Mouse (Mus musculus) midbrain, embryonic 12.5 days (tissue): ENCODE results near the gene Nfu1. TPM values are rescaled to one million over a fixed set of nuclear protein-coding genes. Genes with fewer than 3 reads are reported as not detected.
"Not testable (repeated sequence)": the region's sequence is repeated elsewhere in the genome, so short reads cannot be mapped to it uniquely, and the experiment has no call there.

Experiments
- ATAC-seq: fragments of 200-750 bp; cut with Nextera tagmentation; 2 replicates; pipeline ENCODE4 v1.8.0; 2017; ENCODE audit warnings: low read depth, moderate TSS enrichment, moderate library complexity; ENCODE audit not compliant: low FRiP score
- H3K27ac ChIP-seq: fragments of 300-500 bp; sonication (generic); replicated peaks from 2 replicates; pipeline ENCODE4 v1.5.1; 2016; ENCODE audit warnings: mild to moderate bottlenecking
- H3K27me3 ChIP-seq: fragments of 300-500 bp; sonication (generic); 2 replicates; pipeline ENCODE4 v1.6.1; 2016; ENCODE audit warnings: mild to moderate bottlenecking
- H3K36me3 ChIP-seq: fragments of 300-500 bp; sonication (generic); 2 replicates; pipeline ENCODE4 v1.6.1; 2016
- H3K4me1 ChIP-seq: fragments of 300-500 bp; sonication (generic); 2 replicates; pipeline ENCODE4 v1.6.1; 2016
- H3K4me2 ChIP-seq: fragments of 300-500 bp; sonication (generic); replicated peaks from 2 replicates; pipeline ENCODE4 v1.6.1; 2016; ENCODE audit warnings: mild to moderate bottlenecking, moderate library complexity
- H3K4me3 ChIP-seq: fragments of 300-500 bp; sonication (generic); 2 replicates; pipeline ENCODE4 v1.5.1; 2016; ENCODE audit warnings: mild to moderate bottlenecking
- H3K9ac ChIP-seq: fragments of 300-500 bp; sonication (generic); replicated peaks from 2 replicates; pipeline ENCODE4 v1.6.1; 2016; ENCODE audit warnings: mild to moderate bottlenecking, moderate library complexity
- H3K9me3 ChIP-seq: fragments of 300-500 bp; sonication (generic); 2 replicates; pipeline ENCODE4 v1.6.1; 2016; ENCODE audit warnings: mild to moderate bottlenecking
- WGBS: fragments of 180-500 bp; shearing (Covaris S2); methylation state at CpG from one replicate; pipeline ENCODE4 v1.1.7; 2016; 5-methylcytosine and 5-hydroxymethylcytosine counted together
- polyA plus RNA-seq: library from polyadenylated mRNA; unstranded; fragments of >200 nt; fragmentation: Nextera tagmentation; extraction: Ambion mirVana; gene quantifications from 2 replicates; pipeline ENCODE4 v1.2.1, GENCODE M21; 2016

Gene Nfu1
- polyA plus RNA-seq, 1 experiment from 2014 or later, result 90.9 TPM

GRCm38 (mm10) chr6:87031310-87031709, 22.3 kb downstream of the Nfu1 start:
- not testable (repeated sequence) for H3K4me3 ChIP-seq, H3K9me3 ChIP-seq, H3K27ac ChIP-seq, H3K4me1 ChIP-seq, H3K9ac ChIP-seq, H3K27me3 ChIP-seq, H3K4me2 ChIP-seq, ATAC-seq
- 94% methylated on average over 7 of the region's 7 CpGs for WGBS
- peaks cover 14% of the 10 kb centered on the region for H3K36me3 ChIP-seq

DNA sequence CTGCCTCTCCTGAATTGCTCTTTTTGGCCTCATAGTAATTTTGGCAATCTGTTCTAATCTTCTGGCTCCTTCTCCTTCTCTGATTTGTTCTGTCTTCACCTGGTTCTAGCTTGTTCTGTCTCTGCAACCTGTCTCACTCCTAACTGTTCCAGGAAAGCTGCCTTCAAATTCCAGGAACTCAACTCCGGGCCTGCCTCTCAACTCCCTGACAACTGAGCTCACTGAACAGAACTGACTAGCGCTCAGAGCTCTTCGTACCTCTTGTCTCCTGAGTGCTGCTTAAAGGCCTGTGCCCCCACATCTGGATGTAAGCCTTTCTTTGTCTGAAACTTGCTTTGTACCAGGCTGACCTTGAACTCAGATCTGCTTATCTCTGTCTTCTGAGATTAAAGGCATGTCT, 23.4 kb downstream of the Nfu1 start:
- Histone ChIP-seq H3K27ac (no peak overlapping the region), H3K4me1 (no peaks in the 10 kb centered on the region), H3K4me3 (no peak overlapping the region), H3K27me3 (no peaks in the 10 kb centered on the region), H3K9ac (no peak overlapping the region), H3K36me3 (peaks cover 12% of the 10 kb centered on the region), H3K4me2 (no peak overlapping the region), H3K9me3 (peaks cover 5% of the 10 kb centered on the region; the same call in 1 of the 2 replicates)
- no peak for ATAC-seq
- WGBS, result 87% methylated on average over 3 of the region's 3 CpGs

DNA sequence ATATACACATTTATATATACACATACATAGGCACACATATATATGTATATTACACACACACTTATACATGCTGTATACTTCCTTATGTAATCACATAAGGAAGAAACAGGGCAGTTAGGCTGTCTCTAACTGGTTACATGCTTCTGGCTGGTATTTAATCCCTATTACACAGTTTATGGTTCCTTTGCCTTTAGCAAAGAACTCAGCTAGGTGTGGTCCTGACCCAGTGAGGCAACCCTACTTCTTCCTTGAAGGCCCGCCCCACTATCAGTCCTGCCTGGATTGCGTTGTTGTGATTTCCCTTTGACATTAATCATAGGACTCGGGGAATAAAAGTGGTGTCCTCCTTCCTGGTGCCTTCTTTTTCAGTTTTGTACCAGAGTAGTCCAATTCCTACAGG, 25.4 kb downstream of the Nfu1 start:
- no peak overlapping the region for H3K27ac ChIP-seq
- no peak overlapping the region for H3K9ac ChIP-seq
- H3K27me3 ChIP-seq, result no peaks in the 10 kb centered on the region
- peaks cover 5% of the 10 kb centered on the region for H3K36me3 ChIP-seq
- no peaks in the 10 kb centered on the region for H3K4me1 ChIP-seq
- no peak overlapping the region for H3K4me2 ChIP-seq
- ATAC-seq, result no peak
- 89% methylated on average over 3 of the region's 3 CpGs for WGBS
- H3K9me3 ChIP-seq, result peaks cover 5% of the 10 kb centered on the region; the same call in 1 of the 2 replicates
- no peak overlapping the region for H3K4me3 ChIP-seq

- H3K36me3 ChIP-seq, result no peaks in the 10 kb centered on the region
- WGBS, result 88% methylated on average over 10 of the region's 10 CpGs
- H3K4me3 ChIP-seq, result no peak overlapping the region
- ATAC-seq, result no peak
- H3K9ac ChIP-seq, result no peak overlapping the region
- peaks cover 5% of the 10 kb centered on the region; the same call in 1 of the 2 replicates for H3K9me3 ChIP-seq
- no peaks in the 10 kb centered on the region for H3K27me3 ChIP-seq
- H3K4me2 ChIP-seq, result no peak overlapping the region
- H3K4me1 ChIP-seq, result no peaks in the 10 kb centered on the region; the same call in 1 of the 2 replicates
- no peak overlapping the region for H3K27ac ChIP-seq
Observed at GRCm38 (mm10) chr6:87037826-87038620, 29.0 kb downstream of the Nfu1 start.

GRCm38 (mm10) chr6:87039161-87039560, 30.1 kb downstream of the Nfu1 start:
- H3K27ac ChIP-seq, result no peak overlapping the region
- no peak for ATAC-seq
- 92% methylated on average over 8 of the region's 8 CpGs for WGBS
- no peaks in the 10 kb centered on the region for H3K27me3 ChIP-seq
- H3K4me3 ChIP-seq, result no peak overlapping the region
- H3K9me3 ChIP-seq, result peaks cover 5% of the 10 kb centered on the region; the same call in 1 of the 2 replicates
- H3K36me3 ChIP-seq, result no peaks in the 10 kb centered on the region
- no peak overlapping the region for H3K4me2 ChIP-seq
- peaks cover 9% of the 10 kb centered on the region; the same call in 1 of the 2 replicates for H3K4me1 ChIP-seq
- no peak overlapping the region for H3K9ac ChIP-seq

GRCm38 (mm10) chr6:87040971-87041370, 31.9 kb downstream of the Nfu1 start:
- Histone ChIP-seq H3K36me3 (no peaks in the 10 kb centered on the region), H3K27ac (no peak overlapping the region), H3K4me1 (peaks cover 13% of the 10 kb centered on the region; the same call in 1 of the 2 replicates), H3K4me2 (no peak overlapping the region), H3K27me3 (no peaks in the 10 kb centered on the region), H3K4me3 (no peak overlapping the region), H3K9me3 (peaks cover 5% of the 10 kb centered on the region; the same call in 1 of the 2 replicates), H3K9ac (no peak overlapping the region)
- ATAC-seq, result no peak
- 88% methylated on average over 4 of the region's 4 CpGs for WGBS

DNA sequence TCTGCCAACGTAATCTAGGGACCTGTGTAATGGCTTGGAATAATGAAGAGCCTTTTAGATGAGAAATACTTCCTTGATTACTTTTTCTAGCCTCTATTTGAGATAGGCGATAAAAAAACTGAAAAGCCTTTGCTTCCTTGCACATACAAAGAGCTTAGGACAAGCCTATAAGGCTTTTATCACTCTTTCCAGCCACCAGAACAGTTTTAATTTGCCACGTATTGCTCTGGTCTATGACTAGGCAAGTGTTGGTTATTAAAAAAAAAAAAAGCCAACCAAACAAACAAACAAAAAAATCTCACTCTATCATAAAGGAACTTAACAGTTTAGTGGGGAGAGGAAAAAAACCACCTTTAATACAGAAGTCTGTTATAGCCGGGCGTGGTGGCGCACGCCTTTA, 32.4 kb downstream of the Nfu1 start:
- peaks cover 13% of the 10 kb centered on the region; the same call in 1 of the 2 replicates for H3K4me1 ChIP-seq
- no peak for ATAC-seq
- no peak overlapping the region; the same call in 1 of the 2 replicates for H3K27ac ChIP-seq
- H3K4me3 ChIP-seq, result no peak overlapping the region
- no peak overlapping the region for H3K9ac ChIP-seq
- 85% methylated on average over 7 of the region's 7 CpGs for WGBS
- peaks cover 5% of the 10 kb centered on the region; the same call in 1 of the 2 replicates for H3K9me3 ChIP-seq
- no peaks in the 10 kb centered on the region for H3K36me3 ChIP-seq
- H3K4me2 ChIP-seq, result peak overlapping the region; percentile 79
- no peaks in the 10 kb centered on the region for H3K27me3 ChIP-seq

GRCm38 (mm10) chr6:87042004-87042336, 32.9 kb downstream of the Nfu1 start:
- Histone ChIP-seq H3K9ac (peak overlapping the region; percentile 90), H3K27ac (peak overlapping the region; percentile 95), H3K36me3 (no peaks in the 10 kb centered on the region), H3K9me3 (peaks cover 2% of the 10 kb centered on the region; the same call in 1 of the 2 replicates), H3K4me2 (peak overlapping the region; percentile 79), H3K4me3 (peak overlapping the region; percentile 84), H3K27me3 (no peaks in the 10 kb centered on the region), H3K4me1 (peaks cover 13% of the 10 kb centered on the region; the same call in 1 of the 2 replicates)
- under 1% methylated on average over 11 of the region's 11 CpGs for WGBS
- ATAC-seq, result no peak

DNA sequence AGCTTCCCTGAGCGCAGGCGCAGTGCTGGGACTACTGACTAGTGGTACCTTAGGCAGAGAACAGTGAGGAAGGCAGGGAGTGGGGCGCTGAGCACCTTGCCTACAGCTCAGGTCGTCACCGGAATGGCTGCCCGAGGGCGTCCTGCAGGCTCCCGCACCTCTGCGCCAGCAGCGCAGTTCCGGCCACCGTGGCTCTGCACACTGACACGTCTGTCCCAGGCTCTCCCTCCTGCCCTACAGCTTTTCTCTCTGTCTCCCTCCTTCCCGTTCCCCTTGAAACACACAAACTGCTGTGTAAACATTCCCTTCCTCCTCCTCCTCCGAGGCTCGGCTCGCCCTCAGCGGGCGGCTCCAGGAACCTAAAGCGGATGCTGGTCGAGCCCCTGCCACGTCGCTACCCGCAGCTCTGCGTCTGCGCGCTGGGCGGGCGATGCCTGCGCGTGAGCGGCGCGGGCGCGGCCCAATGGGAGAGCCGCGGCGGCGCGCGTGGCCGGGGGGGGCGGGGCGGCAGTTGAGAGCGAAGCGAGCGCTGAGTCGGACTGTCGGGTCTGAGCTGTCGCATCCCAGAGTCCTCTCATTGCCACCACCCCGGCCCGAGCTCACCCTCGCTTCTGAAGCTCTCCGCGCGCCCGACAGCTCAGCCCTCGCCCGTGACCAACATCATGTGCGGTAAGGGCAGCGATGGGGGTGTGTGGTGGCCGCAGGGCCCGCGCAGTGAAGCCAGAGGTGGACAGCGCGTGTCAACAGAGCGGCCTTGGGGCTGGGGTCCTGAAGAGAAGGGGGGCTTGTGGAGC, 33.5 kb downstream of the Nfu1 start, which contains the start of gene Gfpt1:
Gene Gfpt1 (plus strand): TSS at position 510 of the 794 bp plus-strand sequence.
- peak within 1 kb of the TSS; percentile 84 for H3K4me3 ChIP-seq
- no peaks in the 10 kb centered on the region for H3K9me3 ChIP-seq
- H3K36me3 ChIP-seq, result no peaks in the 10 kb centered on the region
- peak within 1 kb of the TSS; percentile 90 for H3K9ac ChIP-seq
- H3K27me3 ChIP-seq, result no peaks in the 10 kb centered on the region
- ATAC-seq, result peak; percentile 95
- WGBS, result under 1% methylated on average over 67 of the region's 68 CpGs
- H3K4me1 ChIP-seq, result peaks cover 13% of the 10 kb centered on the region; the same call in 1 of the 2 replicates
- peak within 1 kb of the TSS; percentile 95 for H3K27ac ChIP-seq
- peak within 1 kb of the TSS; percentile 79 for H3K4me2 ChIP-seq

DNA sequence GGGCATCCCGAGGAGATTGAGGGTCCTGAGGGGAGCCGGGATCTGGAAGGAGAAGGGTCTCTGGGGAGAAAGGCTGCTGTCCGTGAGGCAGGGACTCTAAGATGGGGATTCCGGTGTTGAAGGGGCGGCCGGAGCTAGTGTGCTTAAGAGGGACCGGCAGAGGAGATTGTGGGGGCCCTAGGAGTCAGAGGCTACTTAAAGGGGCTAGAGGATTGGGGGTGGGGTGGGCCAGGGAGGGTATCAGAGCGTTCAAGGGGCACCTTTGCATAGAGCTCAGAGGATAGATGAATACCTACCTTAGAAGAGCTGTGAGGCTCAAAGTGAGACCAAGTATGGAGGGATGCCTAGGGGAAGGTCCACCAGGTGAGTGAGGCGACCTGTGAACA, 34.1 kb downstream of the Nfu1 start:
- Histone ChIP-seq H3K27ac (peak overlapping the region; percentile 95), H3K36me3 (no peaks in the 10 kb centered on the region), H3K4me2 (peak overlapping the region; percentile 79), H3K4me3 (peak overlapping the region; percentile 84), H3K9me3 (no peaks in the 10 kb centered on the region), H3K9ac (peak overlapping the region; percentile 90), H3K27me3 (no peaks in the 10 kb centered on the region), H3K4me1 (peaks cover 13% of the 10 kb centered on the region; the same call in 1 of the 2 replicates)
- peak; percentile 57 for ATAC-seq
- WGBS, result 2% methylated on average over 9 of the region's 9 CpGs

GRCm38 (mm10) chr6:87044895-87045294, 35.9 kb downstream of the Nfu1 start:
- Histone ChIP-seq H3K27me3 (no peaks in the 10 kb centered on the region), H3K27ac (no peak overlapping the region), H3K4me1 (peaks cover 13% of the 10 kb centered on the region; the same call in 1 of the 2 replicates), H3K9ac (no peak overlapping the region), H3K4me3 (no peak overlapping the region), H3K9me3 (no peaks in the 10 kb centered on the region), H3K4me2 (no peak overlapping the region), H3K36me3 (0 out of 2 replicates have a peak, but pooled peaks cover 2% of the 10 kb centered on the region)
- no peak for ATAC-seq
- WGBS, result 93% methylated on average over 2 of the region's 2 CpGs

DNA sequence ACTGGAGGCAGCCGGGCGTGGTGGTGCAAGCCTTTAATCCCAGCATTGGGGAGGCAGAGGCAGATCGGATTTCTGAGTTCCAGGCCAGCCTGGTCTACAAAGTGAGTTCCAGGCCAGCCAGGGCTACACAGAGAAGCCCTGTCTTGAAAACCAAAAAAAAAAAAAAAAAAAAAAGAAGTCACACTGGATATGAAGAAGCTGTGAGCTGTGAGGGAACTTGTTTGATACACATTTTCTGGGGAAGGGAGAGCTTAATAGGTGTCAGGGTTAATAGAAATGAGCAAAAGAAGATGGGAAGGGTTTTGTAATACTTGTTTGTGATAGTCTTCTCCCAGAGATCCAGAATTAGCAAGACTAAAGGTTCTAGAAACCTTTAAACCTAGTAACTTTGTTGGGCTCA, 36.5 kb downstream of the Nfu1 start:
- Histone ChIP-seq H3K9me3 (no peaks in the 10 kb centered on the region), H3K36me3 (0 out of 2 replicates have a peak, but pooled peaks cover 2% of the 10 kb centered on the region), H3K4me2 (no peak overlapping the region), H3K9ac (no peak overlapping the region), H3K27ac (no peak overlapping the region), H3K4me3 (no peak overlapping the region), H3K27me3 (no peaks in the 10 kb centered on the region), H3K4me1 (peaks cover 13% of the 10 kb centered on the region; the same call in 1 of the 2 replicates)
- no peak for ATAC-seq
- WGBS, result 69% methylated on average over 3 of the region's 3 CpGs
